Mouse (Mus musculus): ENCODE results near the gene Itgb5. TPM values are rescaled to one million over a fixed set of nuclear protein-coding genes. Genes with fewer than 3 reads are reported as not detected.

Itgb5 gene
- polyA plus RNA-seq, 1 experiment from 2014 or later = 26.0 TPM

DNA sequence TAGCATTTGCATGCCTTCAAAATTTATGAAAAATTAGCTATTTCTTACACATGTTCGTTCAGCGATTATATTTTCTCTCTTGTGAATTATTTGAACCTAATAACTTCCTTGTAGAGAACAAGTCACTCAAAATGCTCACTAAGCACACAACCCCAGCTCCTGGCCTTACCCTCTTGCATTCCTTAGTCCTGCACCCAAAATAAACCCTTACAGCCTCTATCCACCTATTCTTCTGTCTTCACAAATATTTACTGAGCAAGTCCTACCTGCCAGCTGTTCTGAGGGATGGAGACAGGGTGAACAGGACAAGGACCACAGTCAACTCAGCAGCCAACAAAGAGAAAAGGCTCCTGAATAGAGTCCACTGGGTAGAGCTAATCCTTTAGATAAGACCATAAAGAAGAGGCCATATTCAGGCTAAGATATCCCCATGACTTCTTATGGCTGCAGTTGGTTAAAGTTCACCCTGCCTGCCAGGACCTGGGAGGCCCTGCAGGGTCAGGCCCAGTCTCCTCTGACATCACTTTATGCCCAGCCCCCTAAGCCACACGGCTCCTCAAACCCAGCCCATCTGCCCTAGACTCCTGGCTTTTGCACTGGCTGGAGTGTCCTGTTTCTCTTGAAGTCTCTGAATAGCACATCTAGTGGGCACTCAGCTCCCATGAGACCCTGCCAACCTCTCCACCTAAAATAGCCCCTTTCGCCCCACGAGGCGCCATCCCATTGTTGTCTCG lies 42.6 kb upstream of the Itgb5 start:
- Histone ChIP-seq H3K27ac (replicated peaks) (0 out of 2 replicates have a peak overlapping the region, but pooled peaks have one; percentile 45), H3K27me3 (ENCODE audit: control insufficient read depth, insufficient read depth, low read length) (no peaks in the 10 kb centered on the region), H3K36me3 (ENCODE audit: control insufficient read depth, insufficient read depth, low read length) (no peaks in the 10 kb centered on the region), H3K9me3 (ENCODE audit: control insufficient read depth, low read length) (no peaks in the 10 kb centered on the region), H3K4me1 (replicated peaks; ENCODE audit: control insufficient read depth, insufficient read depth) (no peaks in the 10 kb centered on the region), H3K4me2 (replicated peaks; ENCODE audit: low read depth) (no peak overlapping the region), H3K9ac (ENCODE audit: low read length) (no peak overlapping the region), H3K4me3 (ENCODE audit: low read depth, low read length) (no peak overlapping the region)
- ATAC-seq (ENCODE audit: low FRiP score, low TSS enrichment) (peak; percentile 80), DNase-seq (ENCODE audit: low spot score) (peak; percentile 29)
- TF ChIP-seq CTCF (IDR thresholded peaks at IDR 0.05; ENCODE audit: low read depth) (no peak), EP300 (optimal IDR thresholded peaks at IDR 0.05) (no peak)
- WGBS = 72% methylated on average over 7 of the region's 7 CpGs

DNA sequence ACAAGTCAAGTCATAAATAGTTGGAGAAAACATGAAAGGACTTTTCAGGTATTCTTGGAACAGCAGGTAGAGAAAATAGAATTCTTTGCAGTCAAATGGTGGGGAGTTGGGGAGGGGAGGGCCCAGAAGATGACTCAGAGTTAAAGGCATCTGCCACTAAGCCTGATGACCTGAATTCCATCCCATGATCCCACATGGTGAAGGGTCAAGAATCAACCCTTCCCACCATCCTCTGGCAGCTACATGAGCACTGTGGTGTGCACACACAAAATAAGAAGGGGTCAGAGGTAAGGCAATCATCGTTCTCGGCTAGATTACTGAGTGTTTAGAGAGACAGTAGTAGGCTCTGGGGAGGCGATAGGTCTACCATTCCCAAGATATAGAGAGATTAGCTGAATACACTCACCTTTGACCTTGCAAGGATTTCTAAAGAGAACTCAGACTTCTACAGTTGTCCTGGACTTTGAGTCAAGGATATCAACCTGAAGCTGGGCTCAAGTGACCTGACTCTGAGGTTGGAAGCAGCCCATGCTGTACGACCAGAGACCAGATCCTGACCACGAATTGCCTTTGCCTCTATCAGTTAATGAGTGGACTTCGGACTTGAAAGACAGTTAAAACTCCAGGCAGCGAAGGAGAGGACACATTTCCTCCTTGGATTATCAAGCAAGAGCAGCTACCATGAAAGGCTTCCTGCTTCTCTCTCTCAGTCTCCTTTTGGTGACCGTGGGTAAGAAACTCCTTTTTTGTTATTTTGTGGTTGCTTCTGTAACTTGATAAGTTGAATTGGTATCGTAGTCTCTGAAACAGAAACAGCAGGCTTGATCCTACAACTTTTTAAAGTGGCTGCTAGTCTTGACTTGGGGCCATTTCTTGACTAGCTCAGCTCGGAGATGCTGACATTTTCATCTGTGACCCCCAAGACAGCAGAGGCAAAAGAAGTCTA lies 35.3 kb upstream of the Itgb5 start, which contains the start of gene Muc13:
Muc13 (plus strand) TSS at position 192 of the 946 bp plus-strand sequence.
- no peak within 1 kb of the TSS for H3K27ac ChIP-seq (replicated peaks)
- no peak within 1 kb of the TSS for H3K4me2 ChIP-seq (replicated peaks; ENCODE audit: low read depth)
- no peaks in the 10 kb centered on the region for H3K36me3 ChIP-seq (ENCODE audit: control insufficient read depth, insufficient read depth, low read length)
- no peak for ATAC-seq (ENCODE audit: low FRiP score, low TSS enrichment)
- WGBS = 78% methylated on average over 10 of the region's 10 CpGs
- H3K4me3 ChIP-seq (ENCODE audit: low read depth, low read length) = no peak within 1 kb of the TSS
- TF ChIP-seq CTCF (IDR thresholded peaks at IDR 0.05; ENCODE audit: low read depth) = no peak
- no peak for TF ChIP-seq EP300 (optimal IDR thresholded peaks at IDR 0.05)
- DNase-seq (ENCODE audit: low spot score) = no peak
- no peak within 1 kb of the TSS for H3K9ac ChIP-seq (ENCODE audit: low read length)
- no peaks in the 10 kb centered on the region for H3K27me3 ChIP-seq (ENCODE audit: control insufficient read depth, insufficient read depth, low read length)
- no peaks in the 10 kb centered on the region for H3K9me3 ChIP-seq (ENCODE audit: control insufficient read depth, low read length)
- no peaks in the 10 kb centered on the region for H3K4me1 ChIP-seq (replicated peaks; ENCODE audit: control insufficient read depth, insufficient read depth)

DNA sequence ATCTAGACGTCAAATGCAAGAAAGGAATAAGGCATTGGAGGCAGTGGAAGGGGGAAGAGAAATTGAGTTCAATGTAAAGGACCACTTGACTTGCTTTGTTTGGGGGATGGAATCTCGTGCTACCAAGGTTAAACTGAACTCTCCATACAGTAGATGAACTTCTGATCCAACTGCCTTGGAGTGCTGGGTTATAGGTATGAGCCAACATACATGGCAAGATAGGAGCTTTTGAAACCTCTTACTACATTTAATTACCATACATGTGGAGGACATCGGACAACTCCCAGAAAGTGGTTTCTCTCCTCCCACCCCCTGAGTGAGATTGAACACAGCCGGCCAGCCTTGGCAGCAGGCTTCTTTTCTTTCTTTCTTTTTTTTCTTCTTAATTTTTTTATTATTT lies 34.4 kb upstream of the Itgb5 start:
- Histone ChIP-seq H3K27ac (replicated peaks) (no peak overlapping the region), H3K27me3 (ENCODE audit: control insufficient read depth, insufficient read depth, low read length) (no peaks in the 10 kb centered on the region), H3K9me3 (ENCODE audit: control insufficient read depth, low read length) (no peaks in the 10 kb centered on the region), H3K4me2 (replicated peaks; ENCODE audit: low read depth) (no peak overlapping the region), H3K4me3 (ENCODE audit: low read depth, low read length) (no peak overlapping the region), H3K9ac (ENCODE audit: low read length) (no peak overlapping the region), H3K36me3 (ENCODE audit: control insufficient read depth, insufficient read depth, low read length) (no peaks in the 10 kb centered on the region), H3K4me1 (replicated peaks; ENCODE audit: control insufficient read depth, insufficient read depth) (no peaks in the 10 kb centered on the region)
- WGBS = 60% methylated on average over 4 of the region's 4 CpGs
- TF ChIP-seq EP300 (optimal IDR thresholded peaks at IDR 0.05) (no peak), CTCF (IDR thresholded peaks at IDR 0.05; ENCODE audit: low read depth) (no peak)
- DNase-seq (ENCODE audit: low spot score) = no peak
- no peak for ATAC-seq (ENCODE audit: low FRiP score, low TSS enrichment)

GRCm38 (mm10) chr16:33795887-33796286 lies 33.6 kb upstream of the Itgb5 start:
- WGBS = 54% methylated on average over 6 of the region's 6 CpGs
- no peak for TF ChIP-seq EP300 (optimal IDR thresholded peaks at IDR 0.05)
- Histone ChIP-seq H3K4me3 (ENCODE audit: low read depth, low read length) (no peak overlapping the region), H3K27me3 (ENCODE audit: control insufficient read depth, insufficient read depth, low read length) (no peaks in the 10 kb centered on the region), H3K9ac (ENCODE audit: low read length) (no peak overlapping the region), H3K4me2 (replicated peaks; ENCODE audit: low read depth) (no peak overlapping the region), H3K4me1 (replicated peaks; ENCODE audit: control insufficient read depth, insufficient read depth) (no peaks in the 10 kb centered on the region), H3K27ac (replicated peaks) (0 out of 2 replicates have a peak overlapping the region, but pooled peaks have one; percentile 8), H3K9me3 (ENCODE audit: control insufficient read depth, low read length) (no peaks in the 10 kb centered on the region), H3K36me3 (ENCODE audit: control insufficient read depth, insufficient read depth, low read length) (no peaks in the 10 kb centered on the region)
- ATAC-seq (ENCODE audit: low FRiP score, low TSS enrichment) = peak; percentile 43; the same call in 1 of the 2 replicates
- no peak for DNase-seq (ENCODE audit: low spot score)

- H3K4me2 ChIP-seq (replicated peaks; ENCODE audit: low read depth) = no peak overlapping the region
These were observed 32.7 kb upstream of the Itgb5 start for GRCm38 (mm10) chr16:33796756-33797155.

More at GRCm38 (mm10) chr16:33796756-33797155, 32.7 kb upstream of the Itgb5 start:
- DNase-seq (ENCODE audit: low spot score) = no peak
- 83% methylated on average over 3 of the region's 3 CpGs for WGBS
- TF ChIP-seq EP300 (optimal IDR thresholded peaks at IDR 0.05) (no peak), CTCF (IDR thresholded peaks at IDR 0.05; ENCODE audit: low read depth) (no peak)
- Histone ChIP-seq H3K4me3 (ENCODE audit: low read depth, low read length) (no peak overlapping the region), H3K9ac (ENCODE audit: low read length) (no peak overlapping the region), H3K27ac (replicated peaks) (no peak overlapping the region), H3K4me1 (replicated peaks; ENCODE audit: control insufficient read depth, insufficient read depth) (no peaks in the 10 kb centered on the region), H3K36me3 (ENCODE audit: control insufficient read depth, insufficient read depth, low read length) (no peaks in the 10 kb centered on the region), H3K9me3 (ENCODE audit: control insufficient read depth, low read length) (no peaks in the 10 kb centered on the region), H3K27me3 (ENCODE audit: control insufficient read depth, insufficient read depth, low read length) (no peaks in the 10 kb centered on the region)
- no peak for ATAC-seq (ENCODE audit: low FRiP score, low TSS enrichment)
